Mouse (Mus musculus) ovary, postnatal 36 days (tissue): ENCODE results near the gene Tcam1.

ENCODE experiments used
- DNase-seq: peaks from one replicate; pipeline ENCODE4 v3.0.0; 2022; ENCODE audit warnings: low spot score, mixed read lengths

Tcam1 gene

DNA sequence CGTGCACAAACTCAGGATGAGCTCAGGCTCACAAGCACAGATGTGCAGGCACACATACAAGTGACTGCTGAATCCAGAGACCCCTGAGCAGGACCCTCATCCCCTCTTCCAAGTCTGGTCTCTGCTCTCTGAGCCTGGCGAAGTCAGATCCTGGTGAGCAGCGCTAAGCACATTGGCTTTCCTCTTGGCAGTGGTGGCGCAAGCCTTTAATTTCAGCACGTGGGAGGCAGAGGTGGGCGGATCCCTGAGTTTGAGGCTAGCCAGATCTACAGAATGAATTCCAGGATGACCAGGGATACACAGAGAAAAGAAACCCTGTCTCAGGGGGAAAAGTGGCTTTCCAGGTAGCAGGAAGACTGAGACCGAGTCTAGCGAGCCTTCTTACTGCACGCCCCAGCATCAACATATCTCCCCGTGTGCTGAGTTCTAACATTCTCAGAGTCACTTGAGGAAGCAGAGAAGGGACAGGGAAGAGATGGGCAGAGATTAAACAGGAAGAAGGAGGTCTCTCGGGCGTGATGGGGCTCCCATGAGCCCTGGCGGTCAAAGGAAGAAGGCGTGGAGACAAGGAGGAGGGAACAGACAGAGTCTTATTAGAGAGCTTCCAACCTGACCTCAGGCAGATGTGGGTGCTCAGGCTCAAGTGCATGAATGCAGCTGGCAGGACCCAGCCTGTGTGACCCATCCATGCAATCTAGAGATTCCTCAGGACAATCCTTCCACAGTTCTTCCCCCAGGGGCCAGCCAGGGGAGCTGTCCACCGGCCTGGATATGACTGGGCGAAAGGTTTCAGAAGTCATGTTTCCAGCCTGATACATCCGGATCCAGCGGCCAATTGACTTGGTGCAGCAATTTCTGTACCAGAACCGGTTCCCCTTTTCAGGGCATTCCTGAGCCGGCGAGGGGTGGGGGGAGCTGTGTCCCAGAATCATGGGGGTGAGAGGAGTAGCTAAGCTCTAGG, 42.2 kb downstream of the Tcam1 start:
- no peak for DNase-seq

DNA sequence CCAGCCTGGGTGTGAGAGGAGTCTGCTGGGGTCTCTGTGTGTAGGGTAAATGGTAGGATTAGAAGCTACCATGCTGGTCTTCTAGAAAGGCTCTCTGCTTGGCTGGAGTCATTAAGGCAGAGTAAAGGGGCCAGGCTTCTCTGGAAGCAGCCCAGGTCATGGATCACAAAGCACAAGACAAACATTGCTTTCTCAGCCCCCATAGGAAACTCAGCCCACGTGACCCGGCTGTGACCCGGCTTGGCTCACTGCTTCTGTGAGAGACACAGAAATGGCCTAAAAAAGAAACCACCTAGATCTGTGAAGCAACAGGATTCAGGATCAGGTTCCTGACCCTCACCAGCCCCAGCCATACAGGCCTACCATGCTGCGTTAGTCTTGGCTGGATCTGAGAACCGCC, 48.4 kb downstream of the Tcam1 start:
- no peak for DNase-seq

DNA sequence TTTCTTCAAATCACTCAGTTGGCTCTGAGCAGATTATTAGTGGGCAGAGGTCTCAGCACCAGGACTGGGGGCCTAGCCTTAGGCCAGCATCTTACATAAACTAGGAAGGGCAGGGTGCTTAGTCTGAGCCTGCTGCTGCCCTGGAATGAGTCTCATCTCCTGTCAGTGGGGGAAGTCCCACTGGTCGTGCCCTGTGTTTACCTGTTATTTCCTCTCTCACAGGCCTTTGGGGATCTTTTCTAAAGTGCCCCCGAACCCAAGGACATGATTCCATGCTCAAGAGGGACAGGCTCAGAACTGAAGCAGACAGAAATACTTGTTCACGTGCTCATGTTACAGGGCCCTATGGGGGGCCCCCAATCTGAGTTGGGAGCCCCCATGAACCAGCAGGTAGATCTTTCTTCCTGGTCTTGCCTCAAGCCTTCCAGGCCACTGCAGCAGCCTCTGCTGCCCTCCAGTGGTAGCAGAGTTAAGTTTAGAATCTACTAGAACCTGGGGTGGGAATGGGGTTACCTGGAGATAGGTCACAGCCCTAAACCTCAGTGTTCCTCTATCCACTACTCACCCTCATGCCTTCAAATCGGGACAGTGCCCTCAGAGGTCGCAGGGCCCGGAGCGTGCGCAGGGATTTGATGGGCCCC, 49.2 kb downstream of the Tcam1 start:
- peak; percentile 45 for DNase-seq

DNA sequence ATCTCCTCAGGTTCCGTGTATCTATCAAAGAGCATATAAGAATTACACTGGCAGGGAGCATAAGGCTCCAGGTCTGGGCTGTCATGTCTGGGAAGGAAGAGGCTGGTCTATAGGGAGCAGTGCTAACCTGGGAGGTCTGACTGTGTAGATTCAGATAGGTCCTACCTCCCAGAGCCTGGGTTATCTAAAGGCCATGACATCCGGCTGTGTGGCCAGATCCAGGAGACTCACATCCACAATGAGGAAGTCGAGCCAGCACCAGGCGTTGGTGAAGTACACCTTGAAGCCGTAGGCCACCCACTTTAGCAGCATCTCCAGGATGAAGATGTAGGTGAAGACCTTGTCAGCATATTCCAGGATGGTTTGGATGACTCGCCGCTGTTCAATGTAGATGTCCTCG, 50.0 kb downstream of the Tcam1 start:
- no peak for DNase-seq

DNA sequence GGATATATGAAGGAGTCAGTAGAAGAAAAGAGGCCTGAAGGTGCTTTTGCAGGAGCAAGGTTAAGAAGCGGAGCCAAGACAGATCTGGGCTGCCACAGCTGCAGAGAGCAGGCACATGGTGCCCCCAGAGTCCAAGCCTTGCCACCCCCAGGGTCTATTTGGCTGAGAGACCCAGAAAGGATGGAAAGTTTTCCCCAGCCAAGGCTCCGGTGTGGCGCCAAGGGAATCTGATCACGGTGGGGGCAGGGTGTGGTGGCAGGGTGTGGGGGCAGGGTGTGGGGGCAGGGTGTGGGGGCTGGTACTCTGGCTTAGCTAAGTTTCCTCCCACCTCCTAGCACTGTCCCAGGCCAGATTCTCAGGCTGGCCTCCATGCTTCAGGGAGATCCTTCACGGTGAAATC, 52.0 kb downstream of the Tcam1 start:
- DNase-seq, result no peak

DNA sequence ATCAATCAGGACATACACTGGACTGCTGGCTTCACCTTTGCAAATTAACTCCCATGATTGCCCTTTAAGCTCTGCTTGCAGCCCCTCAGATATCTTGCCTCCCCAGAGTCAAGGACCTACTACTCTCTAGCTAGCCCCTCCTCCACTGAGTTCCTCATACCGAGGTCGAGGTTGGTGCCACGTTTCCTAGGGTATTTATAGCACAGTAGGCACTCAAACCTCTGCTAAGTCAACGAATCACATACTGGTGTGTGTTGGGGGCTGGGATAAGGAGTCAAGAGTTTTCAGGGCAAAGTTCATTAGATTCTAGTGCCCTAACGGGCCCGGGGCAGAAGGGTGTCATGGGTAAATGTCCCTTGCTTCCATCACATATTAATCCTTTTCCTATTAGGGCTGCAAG, 52.7 kb downstream of the Tcam1 start:
- no peak for DNase-seq

DNA sequence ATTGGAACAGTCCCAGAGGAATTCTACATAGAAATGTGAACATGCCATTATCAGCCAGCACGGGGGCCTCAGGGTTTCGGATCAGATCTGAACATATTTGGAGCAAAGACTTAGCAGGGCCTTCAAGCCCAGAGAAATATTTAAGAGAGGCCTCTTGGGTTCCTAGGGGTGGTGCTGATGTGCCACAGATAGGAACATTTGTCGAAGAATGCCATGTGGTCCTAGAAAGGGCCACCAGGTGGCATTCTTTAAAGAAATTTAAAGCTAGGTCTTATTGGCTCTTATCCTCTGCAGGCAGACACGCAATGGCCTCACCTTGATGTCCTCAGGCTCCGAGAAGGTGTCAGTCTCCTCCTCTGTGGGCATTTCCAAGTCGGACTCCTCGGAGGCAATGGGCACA, 53.2 kb downstream of the Tcam1 start:
- no peak for DNase-seq

DNA sequence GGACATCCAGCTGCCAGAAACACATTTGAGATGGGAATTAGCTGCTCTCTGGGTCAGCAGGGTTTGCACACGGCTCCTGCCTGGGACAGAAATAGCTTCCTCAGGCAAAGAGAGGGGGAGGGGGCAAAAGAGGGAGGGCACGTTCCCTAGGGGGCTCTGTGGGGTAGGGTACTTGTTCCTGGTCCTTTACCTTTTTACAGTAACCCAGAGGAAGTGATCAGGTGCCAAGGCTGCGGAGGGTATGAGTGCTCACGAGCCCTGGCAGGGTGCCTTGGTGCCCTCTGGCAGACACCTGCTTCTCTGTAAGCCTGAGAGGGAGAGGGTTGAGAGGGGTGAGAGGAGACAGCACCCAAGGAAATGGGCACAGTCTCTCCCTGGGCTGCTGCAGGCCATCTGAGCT, 56.0 kb downstream of the Tcam1 start:
- no peak for DNase-seq

DNA sequence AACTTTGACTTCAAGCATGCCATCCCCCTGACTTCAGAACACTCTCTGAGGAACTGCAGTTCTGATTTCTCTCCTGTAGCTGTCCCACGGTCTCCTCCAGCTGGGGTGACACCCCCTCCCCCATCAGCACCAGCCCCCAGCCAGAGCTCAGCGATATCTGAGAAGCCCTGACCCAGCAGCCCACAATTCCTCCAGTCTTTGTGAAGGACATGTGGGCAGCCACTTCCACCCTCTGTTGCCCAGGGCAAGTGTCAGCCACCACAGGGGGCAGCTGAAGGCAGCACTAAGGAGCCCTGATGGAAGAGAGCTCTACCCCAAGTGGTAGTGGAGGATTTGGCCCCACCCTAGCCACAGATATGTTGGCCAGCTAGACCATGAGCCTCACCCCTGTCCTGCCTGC, 57.6 kb downstream of the Tcam1 start:
- DNase-seq, result no peak

DNA sequence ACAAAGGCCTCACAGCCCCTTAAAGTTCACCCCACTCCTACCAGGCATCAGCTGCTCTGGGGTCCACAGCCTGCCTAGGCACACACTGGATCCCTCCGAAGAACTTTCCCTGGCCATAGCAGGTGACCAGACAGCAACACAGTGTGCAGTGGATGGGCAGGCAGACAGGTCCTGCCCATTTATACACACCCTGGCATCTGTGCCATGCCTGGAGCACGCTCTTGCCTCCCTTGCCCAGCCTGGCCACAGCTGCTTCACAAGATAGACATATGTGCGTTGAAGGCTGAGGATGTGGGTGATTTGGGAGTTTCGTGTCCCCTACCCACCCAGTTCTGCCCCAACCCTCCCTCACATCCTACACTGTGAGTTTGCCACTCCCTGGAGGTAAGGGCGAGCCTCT, 61.6 kb downstream of the Tcam1 start:
- no peak for DNase-seq
